Mouse (Mus musculus) kidney, postnatal 0 days (tissue): ENCODE measurements at regions not wholly inside any gene's neighbourhood (a gene's known extent, or its start where the extent isn't known, plus 50 kb on each side); places are given as distances from the start of the nearest gene placed in this dataset.

Source experiments
- ATAC-seq: fragments of 200-750 bp; cut with Nextera tagmentation; replicated peaks from 2 replicates; pipeline ENCODE4 v1.8.0; 2017; ENCODE audit warnings: low read depth, moderate number of reproducible peaks, moderate TSS enrichment, moderate library complexity; ENCODE audit not compliant: low FRiP score
- DNase-seq: peaks from one replicate; pipeline ENCODE4 v3.0.0-alpha.2; 2016; ENCODE audit warnings: low spot score
- H3K27ac ChIP-seq: fragments of 300-500 bp; sonication (generic); 2 replicates; pipeline ENCODE4 v1.5.1; 2014; ENCODE audit warnings: mild to moderate bottlenecking
- H3K27me3 ChIP-seq: fragments of 300-500 bp; sonication (generic); 2 replicates; pipeline ENCODE4 v1.6.1; 2014; ENCODE audit warnings: low read length, mixed read lengths; ENCODE audit not compliant: insufficient read depth
- H3K36me3 ChIP-seq: fragments of 300-500 bp; sonication (generic); 2 replicates; pipeline ENCODE4 v1.6.1; 2014; ENCODE audit warnings: low read length, mixed read lengths; ENCODE audit not compliant: insufficient read depth
- H3K4me1 ChIP-seq: fragments of 300-500 bp; sonication (generic); replicated peaks from 2 replicates; pipeline ENCODE4 v1.6.1; 2014; ENCODE audit warnings: antibody characterized with exemption, low read length, mixed read lengths; ENCODE audit not compliant: insufficient read depth
- H3K4me2 ChIP-seq: fragments of 300-500 bp; sonication (generic); 2 replicates; pipeline ENCODE4 v1.6.1; 2014; ENCODE audit warnings: mild to moderate bottlenecking, low read length, moderate library complexity, mixed read lengths
- H3K4me3 ChIP-seq: fragments of 300-500 bp; sonication (generic); replicated peaks from 2 replicates; pipeline ENCODE4 v1.5.1; 2014; ENCODE audit warnings: low read depth, low read length
- H3K9ac ChIP-seq: fragments of 300-500 bp; sonication (generic); 2 replicates; pipeline ENCODE4 v1.6.1; 2014; ENCODE audit warnings: low read depth, low read length
- H3K9me3 ChIP-seq: fragments of 300-500 bp; sonication (generic); replicated peaks from 2 replicates; pipeline ENCODE4 v1.6.1; 2016; ENCODE audit warnings: low read length, inconsistent platforms, mixed read lengths
- CTCF ChIP-seq: IDR thresholded peaks from 2 replicates; pipeline ENCODE4 v1.5.1; 2016; ENCODE audit warnings: antibody characterized with exemption, low read depth, mild to moderate bottlenecking, moderate library complexity
- WGBS: fragments of 180-500 bp; shearing (Covaris S2); extraction: QIAGEN DNeasy Blood & Tissue Kit; methylation state at CpG from one replicate; pipeline ENCODE4 v1.1.7; 2014; 5-methylcytosine and 5-hydroxymethylcytosine counted together

DNA sequence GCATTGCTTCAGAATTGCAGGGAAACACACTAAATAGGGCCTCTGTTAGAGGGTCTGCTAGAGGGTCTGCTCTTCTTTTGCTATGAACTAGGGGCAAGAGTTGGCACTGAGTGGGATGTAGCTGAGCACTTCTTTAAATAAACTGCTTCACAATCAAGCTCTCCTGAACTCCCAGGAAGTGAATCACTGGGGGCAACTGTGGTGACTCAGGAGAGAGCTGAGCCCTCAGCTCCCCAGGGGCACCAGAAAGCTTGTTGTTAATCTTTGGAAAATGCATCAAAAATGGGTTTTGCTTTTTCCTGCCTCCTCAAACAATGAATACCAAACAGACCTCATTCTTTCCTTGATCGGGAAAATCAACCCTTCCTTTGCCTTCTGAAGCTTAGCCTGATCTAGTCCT, 57.5 kb upstream of the Gnas start:
- Histone ChIP-seq H3K4me3 (no peak overlapping the region), H3K9ac (no peak overlapping the region), H3K27ac (no peak overlapping the region), H3K36me3 (no peaks in the 10 kb centered on the region), H3K27me3 (no peaks in the 10 kb centered on the region), H3K4me1 (no peaks in the 10 kb centered on the region), H3K9me3 (no peaks in the 10 kb centered on the region), H3K4me2 (no peak overlapping the region)
- no peak for TF ChIP-seq CTCF
- ATAC-seq = no peak
- DNase-seq = no peak
- 84% methylated on average over 1 of the region's 1 CpGs for WGBS
